Mouse (Mus musculus): ENCODE data around the gene Ifng. TPM values are rescaled to one million over a fixed set of nuclear protein-coding genes. Genes with fewer than 3 reads are reported as not detected.

Ifng gene
- not detected in 2 replicates for polyA plus RNA-seq (2015; fragmentation: Nextera tagmentation; extraction: Ambion mirVana)

DNA sequence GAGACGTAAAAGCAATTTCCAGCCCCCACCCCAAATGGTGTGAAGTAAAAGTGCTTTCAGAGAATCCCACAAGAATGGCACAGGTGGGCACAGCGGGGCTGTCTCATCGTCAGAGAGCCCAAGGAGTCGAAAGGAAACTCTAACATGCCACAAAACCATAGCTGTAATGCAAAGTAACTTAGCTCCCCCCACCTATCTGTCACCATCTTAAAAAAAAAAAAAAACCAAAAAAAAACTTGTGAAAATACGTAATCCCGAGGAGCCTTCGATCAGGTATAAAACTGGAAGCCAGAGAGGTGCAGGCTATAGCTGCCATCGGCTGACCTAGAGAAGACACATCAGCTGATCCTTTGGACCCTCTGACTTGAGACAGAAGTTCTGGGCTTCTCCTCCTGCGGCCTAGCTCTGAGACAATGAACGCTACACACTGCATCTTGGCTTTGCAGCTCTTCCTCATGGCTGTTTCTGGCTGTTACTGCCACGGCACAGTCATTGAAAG, at the start of gene Ifng:
Gene Ifng (plus strand): TSS at position 305 of the 499 bp plus-strand sequence.
- 90% methylated on average over 11 of the region's 11 CpGs for WGBS
- Histone ChIP-seq H3K4me3 (replicated peaks) (no peak within 1 kb of the TSS), H3K4me2 (no peak within 1 kb of the TSS), H3K27ac (no peak within 1 kb of the TSS), H3K27me3 (replicated peaks) (no peaks in the 10 kb centered on the region), H3K4me1 (no peaks in the 10 kb centered on the region), H3K9ac (no peak within 1 kb of the TSS), H3K36me3 (no peaks in the 10 kb centered on the region), H3K9me3 (no peaks in the 10 kb centered on the region)
- no peak for ATAC-seq (ENCODE audit: insufficient read depth, low FRiP score, low read depth)

DNA sequence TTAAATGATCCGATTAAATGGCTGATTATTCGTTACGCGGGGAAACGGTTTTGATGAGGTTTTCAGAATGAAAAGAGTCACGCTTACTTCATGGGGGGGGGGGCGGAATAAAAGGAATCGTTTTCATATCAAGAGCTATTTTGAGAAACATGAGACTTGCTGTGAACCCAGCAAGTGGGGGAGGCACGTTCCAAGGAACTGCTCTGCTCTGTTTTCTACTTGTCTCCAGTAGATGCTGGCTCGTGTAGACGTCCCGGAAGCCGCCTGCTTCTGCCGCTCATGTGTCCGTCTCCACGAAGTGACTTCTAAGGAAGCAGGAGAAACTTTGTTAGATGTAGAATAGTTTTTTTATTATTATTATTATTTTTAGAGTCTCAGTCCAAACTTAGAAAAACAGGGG, 40.9 kb upstream of the Ifng start:
- ATAC-seq (ENCODE audit: insufficient read depth, low FRiP score, low read depth), result no peak
- Histone ChIP-seq H3K27ac (no peak overlapping the region), H3K4me3 (replicated peaks) (no peak overlapping the region), H3K27me3 (replicated peaks) (no peaks in the 10 kb centered on the region), H3K36me3 (no peaks in the 10 kb centered on the region), H3K4me1 (no peaks in the 10 kb centered on the region), H3K9ac (no peak overlapping the region), H3K4me2 (no peak overlapping the region), H3K9me3 (no peaks in the 10 kb centered on the region)
- 85% methylated on average over 16 of the region's 16 CpGs for WGBS

DNA sequence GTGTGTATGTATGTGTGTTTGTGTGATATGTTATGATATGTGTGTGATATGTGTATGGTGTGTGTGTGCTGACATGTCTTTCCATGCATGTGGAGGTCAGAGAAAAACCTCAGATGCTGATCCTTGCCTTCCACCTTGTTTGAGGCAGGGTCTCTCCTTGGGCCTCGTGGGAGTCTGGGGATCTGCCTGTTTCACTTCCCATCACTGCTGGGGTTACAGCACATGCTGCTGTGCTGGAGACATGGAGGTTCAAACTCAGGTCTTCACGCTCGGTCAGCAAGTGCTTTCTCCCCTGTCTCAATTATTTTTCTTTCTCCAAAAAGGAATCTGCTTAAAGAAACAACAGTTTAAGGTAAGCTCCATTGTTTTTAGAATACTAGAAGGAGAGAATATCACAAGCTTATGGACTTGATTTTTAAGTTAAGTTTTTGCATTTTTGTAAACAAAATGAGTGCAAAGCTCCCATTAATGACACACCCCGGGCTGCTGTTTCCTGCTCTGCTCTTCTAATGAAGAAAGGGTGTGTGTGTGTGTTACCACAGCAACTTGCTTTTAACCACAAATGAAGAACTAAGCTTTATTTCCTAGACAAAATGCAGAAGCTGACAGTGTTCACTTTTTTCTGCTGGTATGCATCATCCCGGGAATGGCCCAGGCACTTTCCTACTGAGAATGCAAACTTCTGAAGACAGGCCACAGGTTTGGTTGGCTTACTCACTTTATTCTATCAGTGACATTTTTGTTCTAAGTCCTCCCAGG, 34.2 kb upstream of the Ifng start:
- WGBS, result 62% methylated on average over 5 of the region's 5 CpGs

DNA sequence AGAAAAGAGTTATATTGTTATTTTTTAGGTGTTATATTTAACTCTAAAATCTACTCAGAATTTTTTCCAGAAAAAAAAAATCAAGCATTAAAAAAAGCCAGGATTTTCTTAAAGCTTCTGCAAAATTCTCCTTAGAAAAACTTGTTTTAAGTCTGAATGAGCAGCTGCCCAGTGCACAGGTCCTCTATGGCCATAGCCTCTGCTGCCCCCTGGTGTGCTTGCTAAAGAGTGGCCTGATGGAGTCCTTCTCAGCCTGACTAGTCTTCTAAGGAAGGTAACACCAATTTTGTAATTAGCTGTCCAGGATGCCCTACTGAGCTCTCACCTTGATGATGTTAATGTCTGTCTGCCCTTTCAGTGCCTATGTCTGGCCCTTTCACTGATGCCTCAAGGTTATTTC, 29.5 kb upstream of the Ifng start:
- Histone ChIP-seq H3K4me2 (no peak overlapping the region), H3K27ac (no peak overlapping the region), H3K9ac (no peak overlapping the region), H3K4me1 (no peaks in the 10 kb centered on the region), H3K9me3 (no peaks in the 10 kb centered on the region), H3K4me3 (replicated peaks) (no peak overlapping the region), H3K36me3 (no peaks in the 10 kb centered on the region), H3K27me3 (replicated peaks) (no peaks in the 10 kb centered on the region)
- no peak for ATAC-seq (ENCODE audit: insufficient read depth, low FRiP score, low read depth)

More for the DNA sequence above, 34.2 kb upstream of the Ifng start:
- Histone ChIP-seq H3K27me3 (replicated peaks) (no peaks in the 10 kb centered on the region), H3K27ac (no peak overlapping the region), H3K4me2 (no peak overlapping the region), H3K36me3 (no peaks in the 10 kb centered on the region), H3K9ac (no peak overlapping the region), H3K4me1 (no peaks in the 10 kb centered on the region), H3K9me3 (no peaks in the 10 kb centered on the region), H3K4me3 (replicated peaks) (no peak overlapping the region)
- no peak for ATAC-seq (ENCODE audit: insufficient read depth, low FRiP score, low read depth)

DNA sequence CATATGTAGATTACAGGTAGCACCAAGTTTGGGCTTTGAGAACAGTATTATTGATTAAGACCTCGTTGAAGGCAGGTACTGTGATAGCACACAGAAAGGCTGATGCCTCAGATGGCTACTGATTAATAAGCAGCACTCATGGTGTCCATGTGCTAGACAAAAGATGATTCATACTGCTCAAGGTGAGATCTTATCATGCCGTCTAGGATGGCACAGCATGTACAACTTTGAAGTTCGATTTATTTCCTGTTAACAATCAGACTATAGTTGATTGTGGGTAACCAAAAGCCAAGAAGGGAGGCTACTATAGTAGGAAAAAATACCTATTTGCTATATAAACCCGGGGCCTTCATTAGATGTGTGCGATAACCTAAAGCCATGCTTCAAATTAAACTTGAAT, 28.1 kb upstream of the Ifng start:
- Histone ChIP-seq H3K27ac (no peak overlapping the region), H3K9me3 (no peaks in the 10 kb centered on the region), H3K4me1 (no peaks in the 10 kb centered on the region), H3K27me3 (replicated peaks) (no peaks in the 10 kb centered on the region), H3K36me3 (no peaks in the 10 kb centered on the region), H3K4me2 (no peak overlapping the region), H3K9ac (no peak overlapping the region), H3K4me3 (replicated peaks) (no peak overlapping the region)
- WGBS, result 73% methylated on average over 5 of the region's 5 CpGs
- no peak for ATAC-seq (ENCODE audit: insufficient read depth, low FRiP score, low read depth)

DNA sequence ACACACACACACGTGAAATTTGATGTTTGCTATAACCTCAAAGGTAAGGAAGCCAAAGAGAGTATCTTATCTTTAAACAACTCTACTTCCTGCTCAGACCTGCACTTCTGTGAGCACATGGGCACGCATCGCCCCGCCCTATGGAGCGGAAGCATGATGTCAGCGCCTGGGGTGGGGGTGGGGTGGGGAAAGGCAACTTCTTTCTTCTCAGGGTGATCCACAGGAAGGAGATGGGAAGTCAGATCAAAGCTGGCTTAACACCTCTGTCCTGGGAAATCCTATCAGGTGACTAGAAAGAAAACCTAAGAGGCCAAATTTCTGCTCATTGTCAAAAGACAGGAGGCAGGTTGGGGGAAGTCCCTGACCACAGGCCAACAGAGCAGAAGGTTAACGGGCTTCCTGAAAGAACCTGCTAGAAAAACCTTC, 21.8 kb upstream of the Ifng start:
- WGBS, result 66% methylated on average over 7 of the region's 7 CpGs
- no peaks in the 10 kb centered on the region for H3K36me3 ChIP-seq
- no peak; the same call in 1 of the 2 replicates for ATAC-seq (ENCODE audit: insufficient read depth, low FRiP score, low read depth)

DNA sequence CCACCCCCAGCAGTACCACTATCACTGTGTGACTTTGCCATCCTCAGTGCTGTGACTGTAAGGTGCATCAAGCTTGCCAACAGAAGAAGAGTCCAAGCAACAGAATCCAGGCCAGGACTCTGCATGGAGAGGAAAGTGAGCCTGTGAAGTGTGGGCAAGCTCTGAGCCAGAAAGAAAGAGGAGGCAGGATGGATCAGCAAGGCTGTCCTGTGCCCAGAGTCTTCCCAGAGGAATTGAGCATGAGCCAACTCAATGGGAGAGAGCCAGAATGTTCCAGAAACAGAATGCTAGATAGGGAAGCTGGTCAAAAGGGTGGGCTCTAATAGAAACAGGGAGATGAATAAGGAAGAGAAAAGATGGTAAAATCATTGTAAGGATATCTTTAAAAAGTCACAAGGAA, 19.9 kb upstream of the Ifng start:
- ATAC-seq (ENCODE audit: insufficient read depth, low FRiP score, low read depth), result no peak

More for the DNA sequence above, 21.8 kb upstream of the Ifng start:
- Histone ChIP-seq H3K4me3 (replicated peaks) (no peak overlapping the region), H3K9ac (no peak overlapping the region), H3K4me2 (no peak overlapping the region), H3K9me3 (no peaks in the 10 kb centered on the region), H3K4me1 (no peaks in the 10 kb centered on the region), H3K27me3 (replicated peaks) (no peaks in the 10 kb centered on the region), H3K27ac (no peak overlapping the region)

DNA sequence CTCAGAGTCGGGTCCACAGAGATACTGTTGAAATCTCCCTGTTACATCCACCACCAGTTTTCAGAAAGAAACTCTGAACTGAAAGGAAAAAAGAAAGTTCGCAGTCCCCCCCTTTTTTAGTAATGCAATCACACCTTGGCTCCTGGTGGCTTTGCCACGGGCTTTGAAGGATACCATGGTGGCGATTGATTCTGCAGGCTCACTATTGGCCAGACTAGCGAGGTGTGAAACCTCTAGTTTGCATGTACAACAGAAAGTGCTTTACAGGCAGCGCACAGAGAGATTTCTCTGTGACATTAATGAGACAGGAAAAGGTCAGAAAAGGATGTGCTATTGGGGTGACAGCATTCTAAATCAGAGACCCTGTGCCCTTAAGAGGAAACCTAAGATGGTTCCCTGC, 5.3 kb upstream of the Ifng start:
- no peak for ATAC-seq (ENCODE audit: insufficient read depth, low FRiP score, low read depth)

More for the DNA sequence above, 19.9 kb upstream of the Ifng start:
- no peak overlapping the region for H3K9ac ChIP-seq
- no peak overlapping the region for H3K27ac ChIP-seq
- no peak overlapping the region for H3K4me3 ChIP-seq (replicated peaks)
- H3K4me2 ChIP-seq, result no peak overlapping the region
- H3K27me3 ChIP-seq (replicated peaks), result no peaks in the 10 kb centered on the region
- no peaks in the 10 kb centered on the region for H3K4me1 ChIP-seq
- H3K36me3 ChIP-seq, result no peaks in the 10 kb centered on the region
- H3K9me3 ChIP-seq, result no peaks in the 10 kb centered on the region

DNA sequence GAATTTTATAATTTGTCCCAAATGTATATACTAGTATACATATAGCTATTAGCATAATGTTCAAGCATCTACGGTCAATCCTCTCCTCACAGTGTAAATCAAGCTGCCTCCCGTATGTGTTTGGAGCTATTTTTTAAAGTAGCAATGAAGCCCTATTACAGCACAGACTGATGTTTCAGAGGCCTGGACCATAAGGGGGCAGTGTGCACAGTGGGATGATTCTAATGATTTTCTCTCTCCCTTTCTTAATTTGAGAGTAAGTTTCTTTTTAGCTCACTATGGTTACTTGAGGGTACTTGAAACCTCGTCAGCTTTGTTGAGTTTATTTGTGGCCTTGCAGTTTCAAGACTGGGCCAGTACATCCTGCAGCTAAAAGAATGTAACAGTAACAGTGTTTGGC, 1.1 kb downstream of the Ifng start:
- no peak for ATAC-seq (ENCODE audit: insufficient read depth, low FRiP score, low read depth)
- H3K4me1 ChIP-seq, result no peaks in the 10 kb centered on the region
- no peak overlapping the region for H3K9ac ChIP-seq
- 68% methylated on average over 3 of the region's 3 CpGs for WGBS
- H3K27me3 ChIP-seq (replicated peaks), result no peaks in the 10 kb centered on the region
- no peaks in the 10 kb centered on the region for H3K9me3 ChIP-seq
- no peak overlapping the region for H3K27ac ChIP-seq
- no peaks in the 10 kb centered on the region for H3K36me3 ChIP-seq
- no peak overlapping the region for H3K4me2 ChIP-seq
- no peak overlapping the region for H3K4me3 ChIP-seq (replicated peaks)

More for the DNA sequence above, 5.3 kb upstream of the Ifng start:
- no peak overlapping the region for H3K9ac ChIP-seq
- no peak overlapping the region for H3K27ac ChIP-seq
- no peak overlapping the region for H3K4me2 ChIP-seq
- no peaks in the 10 kb centered on the region for H3K9me3 ChIP-seq
- no peaks in the 10 kb centered on the region for H3K36me3 ChIP-seq
- 86% methylated on average over 6 of the region's 6 CpGs for WGBS
- no peaks in the 10 kb centered on the region for H3K4me1 ChIP-seq
- no peak overlapping the region for H3K4me3 ChIP-seq (replicated peaks)
- no peaks in the 10 kb centered on the region for H3K27me3 ChIP-seq (replicated peaks)

DNA sequence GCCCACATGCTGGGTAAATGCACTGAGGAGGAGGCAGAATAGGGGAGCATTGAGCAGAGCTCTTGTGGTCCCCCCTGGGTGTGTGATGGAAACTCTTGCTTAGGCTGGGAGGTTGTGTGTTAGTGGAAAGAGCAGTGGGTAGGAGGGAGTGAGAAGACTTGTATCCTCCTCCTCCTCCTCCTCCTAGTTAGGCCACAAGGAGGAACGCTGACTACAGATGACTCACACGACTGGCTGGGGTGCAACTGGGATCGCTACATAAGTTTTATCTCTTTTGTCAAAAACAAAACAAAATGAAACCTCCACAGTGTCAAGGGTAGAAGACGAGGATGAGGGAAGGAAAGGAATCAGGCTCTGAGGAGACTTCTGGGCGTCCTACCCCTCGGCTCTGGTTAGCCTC, 2.2 kb downstream of the Ifng start:
- WGBS, result 78% methylated on average over 6 of the region's 6 CpGs
- no peak overlapping the region for H3K4me3 ChIP-seq (replicated peaks)
- no peak overlapping the region for H3K9ac ChIP-seq
- H3K36me3 ChIP-seq, result no peaks in the 10 kb centered on the region
- no peak for ATAC-seq (ENCODE audit: insufficient read depth, low FRiP score, low read depth)
- no peaks in the 10 kb centered on the region for H3K4me1 ChIP-seq
- H3K4me2 ChIP-seq, result no peak overlapping the region
- no peaks in the 10 kb centered on the region for H3K27me3 ChIP-seq (replicated peaks)
- no peaks in the 10 kb centered on the region for H3K9me3 ChIP-seq
- no peak overlapping the region for H3K27ac ChIP-seq

DNA sequence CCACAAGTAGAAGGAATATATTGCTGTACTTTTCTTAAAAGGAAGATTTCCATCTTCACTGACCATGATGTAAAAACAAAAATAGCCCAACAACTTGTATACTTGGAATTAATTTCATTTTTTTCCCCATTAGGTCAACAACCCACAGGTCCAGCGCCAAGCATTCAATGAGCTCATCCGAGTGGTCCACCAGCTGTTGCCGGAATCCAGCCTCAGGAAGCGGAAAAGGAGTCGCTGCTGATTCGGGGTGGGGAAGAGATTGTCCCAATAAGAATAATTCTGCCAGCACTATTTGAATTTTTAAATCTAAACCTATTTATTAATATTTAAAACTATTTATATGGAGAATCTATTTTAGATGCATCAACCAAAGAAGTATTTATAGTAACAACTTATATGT, 4.2 kb downstream of the Ifng start:
- Histone ChIP-seq H3K9ac (no peak overlapping the region), H3K27me3 (replicated peaks) (no peaks in the 10 kb centered on the region), H3K4me2 (no peak overlapping the region), H3K4me1 (no peaks in the 10 kb centered on the region), H3K27ac (no peak overlapping the region), H3K36me3 (no peaks in the 10 kb centered on the region), H3K9me3 (no peaks in the 10 kb centered on the region), H3K4me3 (replicated peaks) (no peak overlapping the region)
- WGBS, result 89% methylated on average over 6 of the region's 6 CpGs
- ATAC-seq (ENCODE audit: insufficient read depth, low FRiP score, low read depth), result no peak

DNA sequence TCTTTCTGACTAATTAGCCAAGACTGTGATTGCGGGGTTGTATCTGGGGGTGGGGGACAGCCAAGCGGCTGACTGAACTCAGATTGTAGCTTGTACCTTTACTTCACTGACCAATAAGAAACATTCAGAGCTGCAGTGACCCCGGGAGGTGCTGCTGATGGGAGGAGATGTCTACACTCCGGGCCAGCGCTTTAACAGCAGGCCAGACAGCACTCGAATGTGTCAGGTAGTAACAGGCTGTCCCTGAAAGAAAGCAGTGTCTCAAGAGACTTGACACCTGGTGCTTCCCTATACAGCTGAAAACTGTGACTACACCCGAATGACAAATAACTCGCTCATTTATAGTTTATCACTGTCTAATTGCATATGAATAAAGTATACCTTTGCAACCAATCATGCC, 4.7 kb downstream of the Ifng start:
- Histone ChIP-seq H3K27ac (no peak overlapping the region), H3K4me2 (no peak overlapping the region), H3K9me3 (no peaks in the 10 kb centered on the region), H3K4me1 (no peaks in the 10 kb centered on the region), H3K27me3 (replicated peaks) (no peaks in the 10 kb centered on the region), H3K9ac (no peak overlapping the region), H3K4me3 (replicated peaks) (no peak overlapping the region), H3K36me3 (no peaks in the 10 kb centered on the region)
- 74% methylated on average over 8 of the region's 8 CpGs for WGBS
- ATAC-seq (ENCODE audit: insufficient read depth, low FRiP score, low read depth), result no peak

DNA sequence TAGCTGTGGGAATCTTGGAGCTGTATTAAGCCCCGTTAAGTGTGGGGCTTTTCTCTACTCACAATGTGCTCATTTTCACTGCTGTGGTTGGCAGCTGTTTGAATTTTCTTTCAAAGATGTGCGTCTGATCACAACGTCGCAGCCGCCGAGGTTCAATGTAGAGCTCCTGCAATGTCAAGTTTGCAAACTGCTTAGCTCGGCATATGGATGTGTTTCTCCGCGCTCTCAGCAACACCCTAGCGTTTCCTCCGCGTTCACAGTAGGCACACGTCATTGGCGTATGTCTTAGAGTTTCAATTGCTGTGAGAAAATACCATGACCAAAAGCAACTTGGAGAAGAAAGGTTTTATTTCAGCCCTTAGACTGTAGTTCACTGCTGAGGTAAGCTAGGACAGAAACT, 5.1 kb downstream of the Ifng start:
- Histone ChIP-seq H3K4me3 (replicated peaks) (no peak overlapping the region), H3K9ac (no peak overlapping the region), H3K27ac (no peak overlapping the region), H3K4me1 (no peaks in the 10 kb centered on the region), H3K27me3 (replicated peaks) (no peaks in the 10 kb centered on the region), H3K4me2 (no peak overlapping the region), H3K36me3 (no peaks in the 10 kb centered on the region), H3K9me3 (no peaks in the 10 kb centered on the region)
- WGBS, result 84% methylated on average over 14 of the region's 14 CpGs
- no peak for ATAC-seq (ENCODE audit: insufficient read depth, low FRiP score, low read depth)
